Mouse (Mus musculus) left cerebral cortex, postnatal 36 days (tissue): ENCODE results near the gene Gm9. TPM values are rescaled to one million over a fixed set of nuclear protein-coding genes. Genes with fewer than 3 reads are reported as not detected.
A peak's percentile ranks its signal among the peaks of the same experiment; 100 is the strongest.
"Not testable (repeated sequence)": the region's sequence is repeated elsewhere in the genome, so short reads cannot be mapped to it uniquely, and the experiment has no call there.

Experiments
- DNase-seq, 2 experiments: peaks; one replicate each; pipeline ENCODE4 v3.0.0; 2021 to 2022; ENCODE audit warnings: low spot score in 2 of 2, mixed read lengths in 1 of 2
- intact Hi-C: fragments of 180-260 bp; cut with DNase I; formaldehyde crosslinking; loops from one replicate; pipeline ENCODE4 v1.15.1; 2025
- total RNA-seq, 2 experiments: library from RNA; stranded (reverse); gene quantifications; 2 replicates each; pipeline ENCODE4 v1.2.3; 2021

Gm9 gene
- total RNA-seq: not detected

- intact Hi-C loops: no loop called here
These were observed at the start of gene Gm9 for GRCm38 (mm10) chrX:37210941-37211340. TSS of gene Gm9 (minus strand) at chrX:37211041.

GRCm38 (mm10) chrX:37249619-37250018, 38.8 kb upstream of the Gm9 start, which contains the start of gene Rhox3a:
TSS of gene Rhox3a (plus strand) at chrX:37249919.
- intact Hi-C loops, DNase-seq: not testable (repeated sequence)

More at GRCm38 (mm10) chrX:37210941-37211340, at the start of gene Gm9:
- no peak for DNase-seq

GRCm38 (mm10) chrX:37244676-37245075, 33.8 kb upstream of the Gm9 start, which contains the start of gene Rhox2a:
TSS of gene Rhox2a (plus strand) at chrX:37244976.
- intact Hi-C loops, DNase-seq: not testable (repeated sequence)

GRCm38 (mm10) chrX:37222158-37222557, 11.3 kb upstream of the Gm9 start, which contains the start of gene Rhox1:
TSS of gene Rhox1 (minus strand) at chrX:37222258.
- intact Hi-C loops, DNase-seq: not testable (repeated sequence)

- no peak for DNase-seq
- intact Hi-C loops: no loop called here
These were observed 12.2 kb downstream of the Gm9 start for GRCm38 (mm10) chrX:37198676-37199075.

GRCm38 (mm10) chrX:37191744-37192379, 19.0 kb downstream of the Gm9 start:
- intact Hi-C loops: no loop called here
- peak in 1 of 2 experiments; percentile 25 for DNase-seq

GRCm38 (mm10) chrX:37191105-37191743, 19.6 kb downstream of the Gm9 start, which contains the start of the genes Ndufa1 and Rnf113a1:
TSS of gene Ndufa1 (minus strand) at chrX:37191163.
TSS of gene Rnf113a1 (plus strand) at chrX:37191245.
- intact Hi-C loops: no loop called here
- peak; percentile 86 for DNase-seq

- no peak for DNase-seq
- intact Hi-C loops: no loop called here
These were observed 20.1 kb downstream of the Gm9 start for GRCm38 (mm10) chrX:37190755-37191104.

GRCm38 (mm10) chrX:37184401-37184800, 26.4 kb downstream of the Gm9 start:
- intact Hi-C loops, DNase-seq: not testable (repeated sequence)

- no peak for DNase-seq
- intact Hi-C loops: no loop called here
These were observed 42.1 kb downstream of the Gm9 start, which contains the start of gene Akap14 for GRCm38 (mm10) chrX:37168742-37169141. TSS of gene Akap14 (minus strand) at chrX:37168842.

- intact Hi-C loops: no loop called here
- no peak for DNase-seq
These were observed 43.8 kb downstream of the Gm9 start for GRCm38 (mm10) chrX:37167085-37167484.

- intact Hi-C loops: no loop called here
- DNase-seq: no peak
These were observed 47.7 kb downstream of the Gm9 start for GRCm38 (mm10) chrX:37163115-37163514.

- intact Hi-C loops: no loop called here
- DNase-seq: no peak
These were observed 49.7 kb downstream of the Gm9 start for GRCm38 (mm10) chrX:37161169-37161568.

Other genes with a start within 250 kb of the Gm9 start
- gene Sept6, start 219.2 kb downstream of the Gm9 start, total RNA-seq: 10 to 100 TPM; 57.4 to 68.4 TPM
- gene Sowahd, start 162.2 kb downstream of the Gm9 start, total RNA-seq: not detected
- 100 to 1,000 TPM; 236 to 243 TPM for gene Rpl39, start 125.6 kb downstream of the Gm9 start, total RNA-seq
- gene Upf3b, start 100.7 kb downstream of the Gm9 start, total RNA-seq: 10 to 100 TPM; 12.8 to 21.5 TPM
- gene Nkap, start 84.2 kb downstream of the Gm9 start, total RNA-seq: 10 to 100 TPM; 11.3 to 14.1 TPM
- gene Akap14, start 42.2 kb downstream of the Gm9 start, total RNA-seq: not detected
- gene Ndufa1, start 19.9 kb downstream of the Gm9 start, total RNA-seq: 100 to 1,000 TPM; 191 to 222 TPM
- 1 to 10 TPM; 7.5 to 7.6 TPM for gene Rnf113a1, start 19.8 kb downstream of the Gm9 start, total RNA-seq
- gene Rhox1, start 11.2 kb upstream of the Gm9 start, total RNA-seq: not detected
- not detected for gene Rhox2a, start 33.9 kb upstream of the Gm9 start, total RNA-seq
- not detected for gene Rhox3a, start 38.9 kb upstream of the Gm9 start, total RNA-seq
- gene Rhox4a, start 54.3 kb upstream of the Gm9 start, total RNA-seq: not detected
- not detected for gene Rhox3a2, start 169.0 kb upstream of the Gm9 start, total RNA-seq
- gene Rhox4a2, start 179.8 kb upstream of the Gm9 start, total RNA-seq: not detected
- not detected for gene Rhox2b, start 201.0 kb upstream of the Gm9 start, total RNA-seq
- not detected for gene Rhox4b, start 221.5 kb upstream of the Gm9 start, total RNA-seq
- not detected for gene Rhox2c, start 242.6 kb upstream of the Gm9 start, total RNA-seq
- gene Rhox3c, start 247.5 kb upstream of the Gm9 start, total RNA-seq: not detected